Mouse (Mus musculus) C2C12 (cell line): ENCODE data around the gene Cand1.
A peak's percentile ranks its signal among the peaks of the same experiment; 100 is the strongest.

ENCODE experiments used
- CTCF ChIP-seq: IDR thresholded peaks from one replicate; pipeline ENCODE4 v1.5.1; 2011; ENCODE audit not compliant: control insufficient read depth, insufficient read depth, insufficient read length
- FOSL1 ChIP-seq: IDR thresholded peaks from one replicate; pipeline ENCODE4 v1.8.0; 2011; ENCODE audit warnings: mild to moderate bottlenecking, low read length; ENCODE audit not compliant: poor library complexity, insufficient read depth, severe bottlenecking
- MYOD1 ChIP-seq: IDR thresholded peaks from one replicate; pipeline ENCODE4 v1.6.1; 2011; ENCODE audit warnings: low read depth; ENCODE audit not compliant: control insufficient read depth, insufficient read length
- USF1 ChIP-seq: IDR thresholded peaks from one replicate; pipeline ENCODE4 v1.6.1; 2011; ENCODE audit warnings: low read depth, mild to moderate bottlenecking, control low read depth, moderate library complexity

- TF ChIP-seq CTCF (no peak), MYOD1 (peak; percentile 86), USF1 (no peak), FOSL1 (no peak)
Observed at GRCm38 (mm10) chr10:119270384-119270985, 30.6 kb upstream of the Cand1 start.
